Mouse (Mus musculus): ENCODE measurements at regions not wholly inside any gene's neighbourhood (a gene's known extent, or its start where the extent isn't known, plus 50 kb on each side); places are given as distances from the start of the nearest gene placed in this dataset.
A peak's percentile ranks its signal among the peaks of the same experiment; 100 is the strongest.

- no peak for DNase-seq (ENCODE audit: low read depth)
Observed at GRCm38 (mm10) chr1:19754346-19754745, 545.6 kb downstream of the Tfap2b start.

GRCm38 (mm10) chr1:19757921-19758436, 549.3 kb downstream of the Tfap2b start:
- DNase-seq (ENCODE audit: low read depth) = no peak

GRCm38 (mm10) chr1:19766879-19767278, 558.2 kb downstream of the Tfap2b start:
- no peak for DNase-seq (ENCODE audit: low read depth)

GRCm38 (mm10) chr1:19772266-19772665, 563.6 kb downstream of the Tfap2b start:
- DNase-seq (ENCODE audit: low read depth) = no peak

- DNase-seq (ENCODE audit: low read depth) = no peak
Observed at GRCm38 (mm10) chr1:19774502-19774901, 565.8 kb downstream of the Tfap2b start.

GRCm38 (mm10) chr1:19777542-19777941, 568.8 kb downstream of the Tfap2b start:
- no peak for DNase-seq (ENCODE audit: low read depth)

GRCm38 (mm10) chr1:19786971-19787370, 578.3 kb downstream of the Tfap2b start:
- no peak for DNase-seq (ENCODE audit: low read depth)

GRCm38 (mm10) chr1:19794124-19794523, 585.4 kb downstream of the Tfap2b start:
- no peak for DNase-seq (ENCODE audit: low read depth)

GRCm38 (mm10) chr1:19825887-19826286, 617.2 kb downstream of the Tfap2b start:
- DNase-seq (ENCODE audit: low read depth) = no peak

- DNase-seq (ENCODE audit: low read depth) = no peak
Observed at GRCm38 (mm10) chr1:19826455-19827366, 618.0 kb downstream of the Tfap2b start.

GRCm38 (mm10) chr1:19849918-19850317, 641.2 kb downstream of the Tfap2b start:
- DNase-seq (ENCODE audit: low read depth) = peak; percentile 37

GRCm38 (mm10) chr1:19857250-19857649, 648.5 kb downstream of the Tfap2b start:
- no peak for DNase-seq (ENCODE audit: low read depth)

GRCm38 (mm10) chr1:19868478-19868877, 659.8 kb downstream of the Tfap2b start:
- no peak for DNase-seq (ENCODE audit: low read depth)

- DNase-seq (ENCODE audit: low read depth) = no peak
Observed at GRCm38 (mm10) chr1:19881193-19881592, 672.5 kb downstream of the Tfap2b start.

GRCm38 (mm10) chr1:19899426-19899825, 690.7 kb downstream of the Tfap2b start:
- no peak for DNase-seq (ENCODE audit: low read depth)

- DNase-seq (ENCODE audit: low read depth) = no peak
Observed at GRCm38 (mm10) chr1:19899889-19900310, 691.2 kb downstream of the Tfap2b start.

GRCm38 (mm10) chr1:19900983-19901531, 692.3 kb downstream of the Tfap2b start:
- DNase-seq (ENCODE audit: low read depth) = no peak

GRCm38 (mm10) chr1:19912194-19912846, 703.6 kb downstream of the Tfap2b start:
- DNase-seq (ENCODE audit: low read depth) = no peak

GRCm38 (mm10) chr1:19918762-19919161, 699.1 kb downstream of the Pkhd1 start:
- DNase-seq (ENCODE audit: low read depth) = no peak

- DNase-seq (ENCODE audit: low read depth) = no peak
Observed at GRCm38 (mm10) chr1:19927192-19927591, 690.7 kb downstream of the Pkhd1 start.

GRCm38 (mm10) chr1:19927736-19928327, 690.0 kb downstream of the Pkhd1 start:
- no peak for DNase-seq (ENCODE audit: low read depth)

GRCm38 (mm10) chr1:19951050-19951679, 666.7 kb downstream of the Pkhd1 start:
- DNase-seq (ENCODE audit: low read depth) = no peak

All from NIH3T3 (cell line).